Mouse (Mus musculus): ENCODE measurements around the gene Rara.

DNA sequence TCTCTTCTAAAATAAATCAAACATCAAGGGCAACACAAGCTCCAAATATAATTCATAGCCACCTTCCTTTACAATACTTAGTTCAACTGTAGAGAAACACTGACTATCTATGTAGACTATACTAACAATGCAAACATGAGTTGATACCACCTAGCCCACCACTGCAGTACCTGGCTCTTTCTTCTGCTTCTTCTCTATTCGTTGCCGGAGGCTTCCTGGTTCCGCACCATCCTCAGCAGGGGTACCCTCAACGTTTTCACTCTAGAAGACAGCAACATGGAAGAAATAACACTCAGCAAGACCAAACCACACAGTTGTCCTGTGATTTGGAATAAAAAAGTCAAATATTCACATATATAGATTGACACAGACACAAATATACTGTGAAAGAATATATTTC is 70.0 kb downstream of the Rara start:
- TF ChIP-seq POLR2A (IDR thresholded peaks at IDR 0.05; ENCODE audit: insufficient read depth, low read depth, low read length) (no peak), CTCF (IDR thresholded peaks at IDR 0.05; ENCODE audit: insufficient read depth, low read depth, low read length) (no peak)
